Mouse (Mus musculus) heart, embryonic 11.5 days (tissue): ENCODE measurements around the gene Atxn1. TPM values are rescaled to one million over a fixed set of nuclear protein-coding genes. Genes with fewer than 3 reads are reported as not detected.

Experiments
- ATAC-seq: fragments of 200-750 bp; cut with Nextera tagmentation; replicated peaks from 2 replicates; pipeline ENCODE4 v1.8.0; 2017; ENCODE audit warnings: moderate library complexity; ENCODE audit not compliant: insufficient number of reproducible peaks, low FRiP score, low TSS enrichment
- H3K27ac ChIP-seq: fragments of 300-500 bp; sonication (generic); 2 replicates; pipeline ENCODE4 v1.5.1; 2014; ENCODE audit warnings: mild to moderate bottlenecking, low read depth, low read length
- H3K27me3 ChIP-seq: fragments of 300-500 bp; sonication (generic); 2 replicates; pipeline ENCODE4 v1.6.1; 2014; ENCODE audit warnings: mild to moderate bottlenecking, low read length, mixed read lengths; ENCODE audit not compliant: control insufficient read depth, insufficient read depth
- H3K36me3 ChIP-seq: fragments of 300-500 bp; sonication (generic); 2 replicates; pipeline ENCODE4 v1.6.1; 2014; ENCODE audit warnings: mild to moderate bottlenecking, low read length, moderate library complexity, mixed read lengths; ENCODE audit not compliant: control insufficient read depth, insufficient read depth
- H3K4me1 ChIP-seq: fragments of 300-500 bp; sonication (generic); 2 replicates; pipeline ENCODE4 v1.6.1; 2014; ENCODE audit warnings: low read length; ENCODE audit not compliant: control insufficient read depth, insufficient read depth
- H3K4me2 ChIP-seq: fragments of 300-500 bp; sonication (generic); 2 replicates; pipeline ENCODE4 v1.6.1; 2014; ENCODE audit warnings: mild to moderate bottlenecking, moderate library complexity
- H3K4me3 ChIP-seq: fragments of 300-500 bp; sonication (generic); 2 replicates; pipeline ENCODE4 v1.5.1; 2014; ENCODE audit warnings: low read depth, low read length
- H3K9ac ChIP-seq: fragments of 300-500 bp; sonication (generic); 2 replicates; pipeline ENCODE4 v1.6.1; 2014; ENCODE audit warnings: mild to moderate bottlenecking, low read depth, low read length, moderate library complexity
- H3K9me3 ChIP-seq: fragments of 300-500 bp; sonication (generic); replicated peaks from 2 replicates; pipeline ENCODE4 v1.6.1; 2016; ENCODE audit warnings: low read length; ENCODE audit not compliant: control insufficient read depth
- WGBS: fragments of 180-500 bp; shearing (Covaris S2); extraction: QIAGEN DNeasy Blood & Tissue Kit; methylation state at CpG from one replicate; pipeline ENCODE4 v1.1.7; 2014; ENCODE audit not compliant: insufficient replicate concordance; 5-methylcytosine and 5-hydroxymethylcytosine counted together
- polyA plus RNA-seq: library from polyadenylated mRNA; unstranded; fragments of >200 nt; fragmentation: Nextera tagmentation; extraction: Ambion mirVana; gene quantifications from 2 replicates; pipeline ENCODE4 v1.2.1, GENCODE M21; 2014

Atxn1 gene
- polyA plus RNA-seq, 1 experiment from 2014 or later: 6.4 TPM

GRCm38 (mm10) chr13:45539205-45539568 lies 425.6 kb downstream of the Atxn1 start:
- ATAC-seq: no peak
- no peaks in the 10 kb centered on the region for H3K27me3 ChIP-seq
- peaks cover 12% of the 10 kb centered on the region for H3K36me3 ChIP-seq
- H3K4me2 ChIP-seq: peak overlapping the region; percentile 75
- peaks cover 36% of the 10 kb centered on the region for H3K4me1 ChIP-seq
- peak overlapping the region; percentile 36 for H3K4me3 ChIP-seq
- H3K27ac ChIP-seq: peak overlapping the region; percentile 86
- H3K9me3 ChIP-seq: no peaks in the 10 kb centered on the region; the same call in 1 of the 2 replicates
- H3K9ac ChIP-seq: peak overlapping the region; percentile 57; the same call in 1 of the 2 replicates
- WGBS: 12% methylated on average over 10 of the region's 10 CpGs

- Histone ChIP-seq H3K4me2 (peak overlapping the region; percentile 75), H3K27ac (peak overlapping the region; percentile 86), H3K9ac (peak overlapping the region; percentile 57; the same call in 1 of the 2 replicates), H3K27me3 (no peaks in the 10 kb centered on the region), H3K9me3 (no peaks in the 10 kb centered on the region; the same call in 1 of the 2 replicates), H3K4me1 (peaks cover 39% of the 10 kb centered on the region), H3K36me3 (peaks cover 13% of the 10 kb centered on the region), H3K4me3 (peak overlapping the region; percentile 36)
- ATAC-seq: peak; percentile 62
- 18% methylated on average over 10 of the region's 10 CpGs for WGBS
Measured at GRCm38 (mm10) chr13:45538532-45539204, 426.1 kb downstream of the Atxn1 start.

GRCm38 (mm10) chr13:45538091-45538490 lies 426.7 kb downstream of the Atxn1 start:
- Histone ChIP-seq H3K9me3 (no peaks in the 10 kb centered on the region; the same call in 1 of the 2 replicates), H3K4me3 (no peak overlapping the region), H3K27ac (peak overlapping the region; percentile 86), H3K4me2 (no peak overlapping the region; the same call in 1 of the 2 replicates), H3K36me3 (peaks cover 11% of the 10 kb centered on the region), H3K9ac (peak overlapping the region; percentile 57; the same call in 1 of the 2 replicates), H3K27me3 (no peaks in the 10 kb centered on the region), H3K4me1 (peaks cover 39% of the 10 kb centered on the region)
- whole genome bisulfite sequencing: 54% methylated on average over 9 of the region's 9 CpGs
- no peak for ATAC-seq

GRCm38 (mm10) chr13:45537110-45537509 lies 427.7 kb downstream of the Atxn1 start:
- peaks cover 9% of the 10 kb centered on the region for H3K36me3 ChIP-seq
- H3K4me1 ChIP-seq: peaks cover 39% of the 10 kb centered on the region
- 30% methylated on average over 9 of the region's 9 CpGs for WGBS
- H3K9me3 ChIP-seq: no peaks in the 10 kb centered on the region; the same call in 1 of the 2 replicates
- peak overlapping the region; percentile 88 for H3K27ac ChIP-seq
- no peaks in the 10 kb centered on the region for H3K27me3 ChIP-seq
- H3K9ac ChIP-seq: no peak overlapping the region
- no peak overlapping the region for H3K4me2 ChIP-seq
- no peak overlapping the region for H3K4me3 ChIP-seq
- ATAC-seq: no peak

GRCm38 (mm10) chr13:45535731-45536453 lies 428.9 kb downstream of the Atxn1 start:
- Histone ChIP-seq H3K4me3 (no peak overlapping the region), H3K27ac (peak overlapping the region; percentile 88; the same call in 1 of the 2 replicates), H3K36me3 (peaks cover 10% of the 10 kb centered on the region), H3K4me2 (no peak overlapping the region), H3K9me3 (no peaks in the 10 kb centered on the region; the same call in 1 of the 2 replicates), H3K4me1 (peaks cover 49% of the 10 kb centered on the region), H3K9ac (no peak overlapping the region), H3K27me3 (no peaks in the 10 kb centered on the region)
- ATAC-seq: no peak
- 80% methylated on average over 9 of the region's 9 CpGs for WGBS

- peak overlapping the region; percentile 63 for H3K9ac ChIP-seq
- ATAC-seq: peak; percentile 60; the same call in 1 of the 2 replicates
- H3K27ac ChIP-seq: peak overlapping the region; percentile 98
- no peaks in the 10 kb centered on the region for H3K9me3 ChIP-seq
- no peaks in the 10 kb centered on the region for H3K27me3 ChIP-seq
- H3K4me2 ChIP-seq: peak overlapping the region; percentile 47
- H3K4me3 ChIP-seq: no peak overlapping the region
- peaks cover 5% of the 10 kb centered on the region; the same call in 1 of the 2 replicates for H3K36me3 ChIP-seq
- WGBS: 15% methylated on average over 6 of the region's 6 CpGs
- H3K4me1 ChIP-seq: peaks cover 62% of the 10 kb centered on the region
Measured at GRCm38 (mm10) chr13:45530754-45531153, 434.1 kb downstream of the Atxn1 start.

GRCm38 (mm10) chr13:45528787-45529186 lies 436.0 kb downstream of the Atxn1 start:
- Histone ChIP-seq H3K27me3 (no peaks in the 10 kb centered on the region), H3K9ac (no peak overlapping the region), H3K4me3 (no peak overlapping the region), H3K36me3 (peaks cover 2% of the 10 kb centered on the region; the same call in 1 of the 2 replicates), H3K4me1 (peaks cover 56% of the 10 kb centered on the region), H3K4me2 (no peak overlapping the region), H3K9me3 (no peaks in the 10 kb centered on the region), H3K27ac (peak overlapping the region; percentile 98)
- no peak for ATAC-seq
- 63% methylated on average over 4 of the region's 4 CpGs for WGBS

GRCm38 (mm10) chr13:45527232-45527964 lies 437.4 kb downstream of the Atxn1 start:
- peaks cover 56% of the 10 kb centered on the region for H3K4me1 ChIP-seq
- peak; percentile 76 for ATAC-seq

More at GRCm38 (mm10) chr13:45527232-45527964, 437.4 kb downstream of the Atxn1 start:
- Histone ChIP-seq H3K9ac (no peak overlapping the region), H3K36me3 (0 out of 2 replicates have a peak, but pooled peaks cover 2% of the 10 kb centered on the region), H3K4me3 (no peak overlapping the region), H3K9me3 (no peaks in the 10 kb centered on the region), H3K4me2 (no peak overlapping the region), H3K27me3 (no peaks in the 10 kb centered on the region), H3K27ac (peak overlapping the region; percentile 98)
- WGBS: 39% methylated on average over 11 of the region's 11 CpGs
